Mouse (Mus musculus) mesoderm, embryonic 11.5 days (tissue): Measurements from ENCODE around the gene Eed.
"Not testable (repeated sequence)": the region's sequence is repeated elsewhere in the genome, so short reads cannot be mapped to it uniquely, and the experiment has no call there.

Experiments
- DNase-seq: peaks from one replicate; pipeline ENCODE4 v3.0.0-alpha.2; 2012; ENCODE audit warnings: low read depth, low spot score

Eed gene

GRCm38 (mm10) chr7:89980485-89981422, at the start of gene Eed:
Gene Eed, minus strand, starts transcription at chr7:89980983.
- DNase-seq = peak; percentile 97

GRCm38 (mm10) chr7:90029548-90030485, 49.0 kb upstream of the Eed start:
- peak; percentile 73 for DNase-seq

- DNase-seq = peak; percentile 66
Observed at GRCm38 (mm10) chr7:90028888-90029547, 48.2 kb upstream of the Eed start.

- DNase-seq = no peak
Observed at GRCm38 (mm10) chr7:90024975-90025374, 44.2 kb upstream of the Eed start.

- DNase-seq = no peak
Observed at GRCm38 (mm10) chr7:90022974-90023707, 42.4 kb upstream of the Eed start.

- no peak for DNase-seq
Observed at GRCm38 (mm10) chr7:90020331-90020730, 39.5 kb upstream of the Eed start.

GRCm38 (mm10) chr7:90019570-90019969, 38.8 kb upstream of the Eed start:
- no peak for DNase-seq

GRCm38 (mm10) chr7:90016930-90017588, 36.3 kb upstream of the Eed start:
- no peak for DNase-seq

GRCm38 (mm10) chr7:90016459-90016858, 35.7 kb upstream of the Eed start:
- no peak for DNase-seq

- no peak for DNase-seq
Observed at GRCm38 (mm10) chr7:90006667-90007653, 26.2 kb upstream of the Eed start.

- DNase-seq = no peak
Observed at GRCm38 (mm10) chr7:90004781-90005180, 24.0 kb upstream of the Eed start.

GRCm38 (mm10) chr7:90002375-90002774, 21.6 kb upstream of the Eed start:
- no peak for DNase-seq

- no peak for DNase-seq
Observed at GRCm38 (mm10) chr7:89999491-89999890, 18.7 kb upstream of the Eed start.

- DNase-seq = no peak
Observed at GRCm38 (mm10) chr7:89998624-89999006, 17.8 kb upstream of the Eed start.

GRCm38 (mm10) chr7:89998006-89998623, 17.3 kb upstream of the Eed start:
- peak; percentile 86 for DNase-seq

GRCm38 (mm10) chr7:89997526-89997925, 16.7 kb upstream of the Eed start:
- not testable (repeated sequence) for DNase-seq

GRCm38 (mm10) chr7:89993091-89993490, 12.3 kb upstream of the Eed start:
- no peak for DNase-seq

GRCm38 (mm10) chr7:89984421-89984820, 3.6 kb upstream of the Eed start:
- no peak for DNase-seq

GRCm38 (mm10) chr7:89983441-89983840, 2.7 kb upstream of the Eed start:
- DNase-seq = no peak
